Mouse (Mus musculus) olfactory bulb, adult 2 months (tissue): Measurements from ENCODE around the gene Lin28b. TPM values are rescaled to one million over a fixed set of nuclear protein-coding genes. Genes with fewer than 3 reads are reported as not detected.

Experiments used
- H3K27ac ChIP-seq: fragments of 200-500 bp; 2 replicates; pipeline ENCODE4 v1.5.1; 2012; ENCODE audit warnings: low read depth, low read length; ENCODE audit not compliant: insufficient read depth
- H3K4me1 ChIP-seq: fragments of 200-500 bp; 2 replicates; pipeline ENCODE4 v1.6.1; 2012; ENCODE audit warnings: low read length; ENCODE audit not compliant: control insufficient read depth, insufficient read depth
- H3K4me3 ChIP-seq: fragments of 200-500 bp; 2 replicates; pipeline ENCODE4 v1.5.1; 2012; ENCODE audit warnings: mild to moderate bottlenecking, low read depth, low read length, moderate library complexity; ENCODE audit not compliant: insufficient read depth
- CTCF ChIP-seq: fragments of 200-500 bp; IDR thresholded peaks from 2 replicates; pipeline ENCODE4 v1.5.1; 2012; ENCODE audit warnings: low read depth, mild to moderate bottlenecking, low read length, moderate library complexity; ENCODE audit not compliant: insufficient read depth
- POLR2A ChIP-seq: fragments of 200-500 bp; IDR thresholded peaks from 2 replicates; pipeline ENCODE4 v1.6.1; 2012; ENCODE audit warnings: mild to moderate bottlenecking, low read depth, low read length, moderate library complexity; ENCODE audit not compliant: insufficient read depth
- WGBS: fragments of 180-500 bp; shearing (Covaris S2); methylation state at CpG from one replicate; pipeline ENCODE4 v1.1.7; 2018; 5-methylcytosine and 5-hydroxymethylcytosine counted together
- polyA plus RNA-seq: library from polyadenylated mRNA; stranded (reverse); fragments of >200 nt; gene quantifications from 2 replicates; pipeline ENCODE4 v1.2.4, GENCODE M21; 2012; ENCODE audit warnings: low replicate concordance; ENCODE audit not compliant: missing spikeins, insufficient read depth, insufficient read length

The Lin28b gene
- polyA plus RNA-seq, 1 experiment, result not detected

- 14% methylated on average over 8 of the region's 8 CpGs for WGBS
Observed at GRCm38 (mm10) chr10:45446215-45446614, 40.0 kb downstream of the Lin28b start.

GRCm38 (mm10) chr10:45422372-45422771 lies 63.8 kb downstream of the Lin28b start:
- Histone ChIP-seq H3K27ac (no peak overlapping the region), H3K4me3 (no peak overlapping the region), H3K4me1 (no peaks in the 10 kb centered on the region)
- 85% methylated on average over 1 of the region's 1 CpGs for WGBS
- TF ChIP-seq CTCF (no peak), POLR2A (no peak)

More at GRCm38 (mm10) chr10:45446215-45446614, 40.0 kb downstream of the Lin28b start:
- no peaks in the 10 kb centered on the region for H3K4me1 ChIP-seq
- TF ChIP-seq CTCF, result no peak
- TF ChIP-seq POLR2A, result no peak
- no peak overlapping the region for H3K4me3 ChIP-seq
- no peak overlapping the region for H3K27ac ChIP-seq

GRCm38 (mm10) chr10:45412144-45412543 lies 74.1 kb downstream of the Lin28b start:
- no peak for TF ChIP-seq CTCF
- no peak for TF ChIP-seq POLR2A
- 64% methylated on average over 5 of the region's 5 CpGs for WGBS
- 0 out of 2 replicates have a peak, but pooled peaks cover 2% of the 10 kb centered on the region for H3K4me1 ChIP-seq
- H3K4me3 ChIP-seq, result no peak overlapping the region
- no peak overlapping the region for H3K27ac ChIP-seq

GRCm38 (mm10) chr10:45411741-45412140 lies 74.5 kb downstream of the Lin28b start:
- no peak for TF ChIP-seq POLR2A
- TF ChIP-seq CTCF, result no peak
- H3K27ac ChIP-seq, result no peak overlapping the region

GRCm38 (mm10) chr10:45410624-45411341 lies 75.4 kb downstream of the Lin28b start:
- no peak overlapping the region for H3K4me3 ChIP-seq
- H3K27ac ChIP-seq, result no peak overlapping the region
- WGBS, result 26% methylated on average over 10 of the region's 10 CpGs
- 0 out of 2 replicates have a peak, but pooled peaks cover 2% of the 10 kb centered on the region for H3K4me1 ChIP-seq
- TF ChIP-seq POLR2A (no peak), CTCF (no peak)

More at GRCm38 (mm10) chr10:45411741-45412140, 74.5 kb downstream of the Lin28b start:
- Histone ChIP-seq H3K4me3 (no peak overlapping the region), H3K4me1 (0 out of 2 replicates have a peak, but pooled peaks cover 2% of the 10 kb centered on the region)
- WGBS, result 73% methylated on average over 2 of the region's 2 CpGs

- WGBS, result 93% methylated on average over 7 of the region's 7 CpGs
Observed at GRCm38 (mm10) chr10:45399702-45400243, 86.4 kb downstream of the Lin28b start.

GRCm38 (mm10) chr10:45398211-45398610 lies 88.0 kb downstream of the Lin28b start:
- no peaks in the 10 kb centered on the region for H3K4me1 ChIP-seq
- H3K4me3 ChIP-seq, result no peak overlapping the region
- H3K27ac ChIP-seq, result no peak overlapping the region
- no peak for TF ChIP-seq CTCF
- no peak for TF ChIP-seq POLR2A
- 93% methylated on average over 1 of the region's 1 CpGs for WGBS

More at GRCm38 (mm10) chr10:45399702-45400243, 86.4 kb downstream of the Lin28b start:
- no peak for TF ChIP-seq POLR2A
- no peak for TF ChIP-seq CTCF
- Histone ChIP-seq H3K4me1 (no peaks in the 10 kb centered on the region), H3K4me3 (no peak overlapping the region), H3K27ac (no peak overlapping the region)

- H3K4me3 ChIP-seq, result no peak overlapping the region
- H3K4me1 ChIP-seq, result no peaks in the 10 kb centered on the region
- H3K27ac ChIP-seq, result no peak overlapping the region
- TF ChIP-seq POLR2A, result no peak
- no peak for TF ChIP-seq CTCF
- WGBS, result 80% methylated on average over 3 of the region's 3 CpGs
Observed at GRCm38 (mm10) chr10:45382637-45382958, 103.6 kb downstream of the Lin28b start.

GRCm38 (mm10) chr10:45381937-45382636 lies 104.1 kb downstream of the Lin28b start:
- H3K27ac ChIP-seq, result no peak overlapping the region
- H3K4me3 ChIP-seq, result no peak overlapping the region
- no peak for TF ChIP-seq CTCF
- no peak for TF ChIP-seq POLR2A
- H3K4me1 ChIP-seq, result no peaks in the 10 kb centered on the region
